Mouse (Mus musculus): ENCODE data around the gene Qtrt2.
A peak's percentile ranks its signal among the peaks of the same experiment; 100 is the strongest.

Qtrt2 gene

DNA sequence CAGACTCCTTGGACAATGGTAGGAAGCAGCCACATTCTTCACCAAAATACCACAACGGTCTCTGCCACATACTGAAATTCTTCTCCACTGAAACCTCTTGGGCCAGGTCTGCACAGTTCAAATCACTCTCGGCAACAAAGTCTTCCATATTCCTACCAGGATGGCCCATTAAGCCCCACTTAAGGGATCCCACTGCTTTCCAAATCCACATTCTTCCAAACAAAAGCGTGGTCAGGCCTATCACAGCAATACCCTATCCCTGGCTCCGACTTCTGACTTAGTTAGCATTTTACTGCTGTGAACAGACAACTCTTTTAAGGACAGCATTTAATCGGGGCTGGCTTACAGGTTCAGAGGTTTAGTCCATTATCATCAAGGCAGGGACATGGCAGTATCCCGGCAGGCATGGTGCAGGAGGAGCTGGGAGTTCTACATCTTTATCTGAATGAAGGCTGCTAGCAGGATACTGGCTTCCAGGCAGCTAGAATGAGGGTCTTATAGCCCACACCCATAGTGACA lies at the start of gene Qtrt2:
Gene Qtrt2, minus strand, starts transcription at position 469 of the 519 bp plus-strand sequence.
- DNase-seq (ENCODE audit: low spot score): no peak

DNA sequence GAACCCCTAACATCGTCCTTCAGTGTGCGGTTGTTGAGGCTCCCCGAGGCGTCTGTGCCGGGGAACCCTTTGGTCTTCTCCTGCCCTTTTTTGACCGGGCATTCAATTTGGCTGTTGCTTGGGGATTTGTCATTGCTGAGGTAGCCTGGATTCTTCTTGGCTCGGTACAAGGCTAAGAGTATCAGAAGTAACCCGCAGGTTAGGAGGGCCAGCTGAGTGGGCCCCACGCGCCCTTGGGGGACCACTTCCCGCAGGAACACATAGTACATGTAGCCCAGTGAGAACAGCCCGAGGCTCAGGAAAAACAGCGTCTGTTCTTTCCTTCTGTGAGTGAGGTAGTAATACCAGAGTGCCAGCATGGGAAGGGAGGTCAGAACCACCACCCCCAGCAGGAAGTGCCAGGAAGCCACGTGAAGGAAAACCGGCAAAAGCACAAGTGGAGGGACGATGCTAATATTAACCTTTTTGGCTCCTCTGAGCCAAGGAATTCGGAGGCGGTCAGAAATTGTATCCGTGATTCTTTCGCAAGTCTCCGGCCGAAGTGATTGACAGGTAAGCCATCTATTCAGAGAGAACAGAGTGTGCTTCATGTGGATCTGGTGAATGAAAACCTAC lies 47.1 kb upstream of the Qtrt2 start:
- no peak for DNase-seq (ENCODE audit: low spot score)

DNA sequence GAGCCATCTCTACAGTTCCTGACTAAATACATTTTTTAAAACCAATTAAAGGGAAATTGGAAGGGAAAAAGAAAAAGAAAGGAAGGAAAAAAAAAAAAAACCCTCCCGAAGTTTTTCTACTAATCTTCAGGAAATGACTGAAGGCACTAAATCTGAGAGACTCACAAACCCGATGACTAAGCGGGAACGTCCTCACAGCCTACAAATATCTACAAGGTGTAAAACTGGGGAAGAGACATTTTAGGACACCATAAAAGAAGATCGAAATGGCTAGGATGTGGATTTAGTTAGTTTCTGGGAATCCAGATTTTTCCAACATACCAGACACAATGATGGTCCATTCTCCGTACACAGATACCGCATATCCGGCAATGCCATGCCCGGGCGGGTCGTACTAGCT lies 46.5 kb upstream of the Qtrt2 start:
- no peak for DNase-seq (ENCODE audit: low spot score)

DNA sequence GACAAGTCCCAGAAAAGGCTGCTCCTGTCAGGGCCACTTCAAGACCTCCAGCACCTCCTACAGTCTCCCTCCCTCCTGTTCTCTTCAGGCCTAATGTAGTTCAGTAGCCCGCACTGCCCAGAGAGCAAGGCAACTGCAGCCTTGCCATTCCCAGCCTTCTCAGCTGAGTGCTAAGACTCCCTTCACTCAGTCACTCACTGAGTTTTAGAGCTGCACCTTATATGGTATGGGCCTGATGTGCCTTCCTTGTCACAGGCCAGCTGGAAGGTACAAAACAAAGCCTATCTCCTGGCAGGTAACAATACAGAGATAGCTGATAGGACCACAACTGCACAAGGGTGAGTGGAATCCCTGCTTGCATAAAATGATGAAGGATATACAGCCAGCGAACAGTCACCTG lies 45.8 kb upstream of the Qtrt2 start:
- DNase-seq (ENCODE audit: low spot score): no peak

DNA sequence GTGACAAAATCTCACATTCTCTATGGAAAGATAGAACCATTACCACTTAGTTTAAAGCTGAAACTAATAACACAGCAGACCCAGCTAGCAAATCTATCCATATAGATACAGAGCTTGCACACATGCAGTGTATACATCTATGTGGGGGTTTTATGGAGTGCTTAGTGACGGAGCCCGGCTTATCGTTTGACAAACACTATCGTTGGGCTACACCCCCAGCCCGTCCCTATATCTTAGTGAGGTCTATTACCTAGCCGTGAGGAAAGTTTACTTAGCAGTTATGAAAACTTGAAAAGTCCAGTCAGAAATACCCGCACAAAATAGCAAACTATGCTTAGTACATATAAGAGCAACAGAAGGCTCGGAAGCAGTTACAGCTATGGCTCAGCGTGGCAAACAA lies 45.1 kb upstream of the Qtrt2 start:
- DNase-seq (ENCODE audit: low spot score): no peak

DNA sequence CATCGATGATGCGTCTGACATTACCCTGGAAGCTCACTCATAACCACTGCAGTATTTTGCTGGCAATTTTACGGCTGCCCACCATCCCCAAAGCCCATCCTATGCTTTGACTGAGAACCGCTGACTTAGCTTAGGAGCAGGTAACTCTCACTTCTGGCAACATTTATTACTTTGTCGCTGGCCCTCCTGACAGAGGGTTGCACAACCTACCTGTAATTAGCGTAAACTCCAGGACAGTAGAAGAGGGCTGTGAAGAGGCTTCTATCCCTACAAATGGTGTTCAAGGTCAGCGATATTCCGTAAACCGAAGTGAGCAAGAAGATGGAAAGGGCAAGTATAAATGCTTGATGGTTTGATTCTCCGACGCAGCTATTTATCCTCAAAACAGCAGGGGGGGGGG lies 44.6 kb upstream of the Qtrt2 start:
- DNase-seq (ENCODE audit: low spot score): no peak

DNA sequence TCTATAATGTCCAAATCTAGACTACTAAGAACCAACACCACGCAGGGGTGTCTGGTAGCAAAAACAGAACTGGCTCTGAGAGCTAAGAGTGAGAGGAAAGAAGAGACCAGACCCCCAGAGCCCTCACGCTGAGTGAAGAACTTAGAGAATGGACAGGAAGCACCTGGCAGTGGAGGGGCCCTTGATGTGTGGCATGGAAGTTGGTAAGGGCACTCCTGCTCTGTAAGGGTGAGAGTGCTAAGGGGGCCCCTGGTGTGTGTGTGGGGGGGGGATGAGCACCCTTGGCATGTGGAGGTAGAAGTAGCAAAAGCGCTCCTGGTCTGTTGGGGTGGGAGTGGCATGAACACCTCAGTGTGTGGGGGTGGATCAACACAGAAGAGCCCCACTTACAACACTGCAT lies 43.8 kb upstream of the Qtrt2 start:
- DNase-seq (ENCODE audit: low spot score): no peak

DNA sequence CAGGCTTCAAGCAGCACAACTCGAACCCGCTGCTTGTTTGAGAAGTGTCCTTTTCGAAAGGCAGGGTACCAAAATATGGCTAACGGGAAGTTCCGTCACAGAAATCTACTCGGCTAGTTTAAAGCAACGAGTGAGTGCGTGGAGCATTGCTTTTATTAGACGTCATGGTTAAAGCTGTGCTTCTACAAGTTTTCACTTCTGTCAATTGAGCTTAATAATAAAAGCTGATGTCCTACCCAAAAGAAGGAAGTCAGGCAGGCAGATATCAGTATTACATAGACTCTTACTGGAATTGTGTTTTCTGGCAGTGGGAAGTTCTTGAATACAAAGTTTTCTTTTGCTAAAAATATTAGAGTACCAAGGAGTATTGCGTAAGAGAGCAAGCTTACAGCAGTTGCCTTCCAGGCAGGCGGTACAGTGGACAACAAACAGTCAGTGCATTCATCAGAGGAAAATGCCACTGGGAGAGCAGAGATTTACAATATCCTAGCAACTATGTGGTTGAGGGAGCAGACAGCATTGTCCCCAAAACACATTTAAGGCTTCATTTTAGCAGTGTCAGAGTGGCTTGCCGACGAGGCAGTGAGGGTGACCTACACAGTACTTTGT lies 39.3 kb upstream of the Qtrt2 start:
- DNase-seq (ENCODE audit: low spot score): peak; percentile 60

DNA sequence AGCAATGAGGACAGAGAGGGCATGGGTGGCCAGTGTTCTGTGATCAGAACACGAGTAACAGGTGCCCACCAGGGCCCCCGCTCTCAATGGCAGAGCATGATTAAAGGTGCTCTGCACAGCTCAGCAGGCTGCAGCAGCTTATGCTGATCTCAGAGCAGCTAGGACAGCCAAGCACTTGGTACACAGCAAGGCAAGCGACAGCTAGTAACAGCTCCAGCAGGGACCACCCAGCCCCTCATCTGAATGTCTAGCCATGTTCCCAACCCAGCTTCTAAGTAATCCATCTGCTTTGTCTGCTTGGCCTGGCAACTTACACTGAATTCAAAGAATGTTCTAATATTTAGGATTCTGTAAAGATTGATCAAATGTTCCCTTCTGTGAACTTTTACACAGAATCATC lies 37.2 kb upstream of the Qtrt2 start:
- DNase-seq (ENCODE audit: low spot score): no peak

DNA sequence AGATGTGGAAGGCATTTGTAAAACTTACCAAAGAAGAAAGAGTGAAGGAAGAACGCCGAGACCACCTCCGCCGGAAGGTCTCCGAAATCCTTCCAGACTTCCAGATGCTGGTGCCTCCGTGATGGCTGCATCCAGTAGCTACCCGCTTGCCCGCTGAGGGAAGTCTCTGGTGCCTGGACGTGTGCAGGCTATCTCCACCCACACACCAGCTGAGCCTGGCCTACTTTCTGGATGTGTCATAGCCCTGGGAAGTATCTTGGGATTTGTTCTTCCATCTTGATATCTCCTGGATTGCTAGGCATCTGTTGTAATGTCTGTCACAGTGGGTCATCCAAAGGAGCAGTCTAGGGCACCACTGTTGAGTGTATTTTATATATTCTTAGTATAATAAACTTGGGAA lies 36.7 kb upstream of the Qtrt2 start:
- no peak for DNase-seq (ENCODE audit: low spot score)

DNA sequence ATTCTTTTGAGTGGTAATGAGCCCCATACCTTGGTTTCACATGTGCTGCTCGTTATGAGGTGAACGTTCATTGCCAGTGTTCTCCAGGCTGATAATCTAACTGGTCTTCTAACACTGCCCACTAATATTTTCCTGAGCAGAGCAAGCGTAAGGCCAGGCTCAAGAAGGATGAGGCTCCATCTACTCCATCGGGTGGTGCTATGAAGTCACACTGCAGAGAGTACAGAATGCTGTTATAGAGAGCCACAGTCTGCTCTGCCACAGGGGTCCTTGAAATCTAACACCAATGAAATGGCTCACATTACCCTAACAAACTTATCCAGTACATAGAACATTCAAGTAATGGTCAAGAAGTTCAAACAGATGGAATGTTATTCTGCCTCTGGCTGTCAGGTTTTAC lies 31.4 kb upstream of the Qtrt2 start:
- DNase-seq (ENCODE audit: low spot score): no peak

DNA sequence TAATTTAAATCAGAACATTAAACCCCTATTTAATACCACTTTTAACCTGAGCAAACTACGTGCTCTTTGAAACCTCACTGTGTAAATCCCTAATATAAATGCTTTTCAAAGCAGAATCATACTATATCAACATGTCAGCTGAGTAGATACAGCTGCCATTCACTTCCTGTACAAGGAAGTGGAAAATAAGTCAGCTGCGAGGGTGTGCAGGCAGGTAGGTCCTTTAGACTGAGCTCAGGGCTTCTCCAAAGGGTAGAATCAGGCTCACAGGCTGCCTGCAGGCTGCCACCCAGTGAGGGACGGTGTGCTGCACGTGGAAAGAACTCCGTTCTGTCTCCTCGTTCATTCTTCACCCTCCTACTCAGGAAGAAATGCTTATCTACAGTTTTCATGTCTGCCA lies 28.3 kb upstream of the Qtrt2 start:
- DNase-seq (ENCODE audit: low spot score): no peak

DNA sequence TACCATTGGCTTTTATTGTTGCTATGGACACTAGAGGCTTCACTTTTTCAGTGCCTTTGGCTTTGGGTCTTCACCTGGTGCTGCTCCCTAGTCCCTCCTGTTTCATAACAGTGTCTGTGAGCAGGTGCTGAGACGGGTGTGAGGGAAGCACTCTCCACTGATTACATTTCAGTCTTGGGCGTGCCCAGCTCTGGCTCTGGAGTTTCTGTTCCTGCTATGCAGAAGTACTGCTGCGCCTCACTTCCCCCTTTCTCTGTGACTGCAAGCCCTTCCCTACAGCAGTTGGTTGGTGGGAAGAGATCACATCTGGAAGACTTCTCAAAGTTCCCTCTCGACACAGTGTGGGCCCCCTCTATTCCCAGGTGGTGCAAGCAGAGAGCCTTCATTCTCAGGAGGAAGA lies 25.0 kb upstream of the Qtrt2 start:
- no peak for DNase-seq (ENCODE audit: low spot score)

DNA sequence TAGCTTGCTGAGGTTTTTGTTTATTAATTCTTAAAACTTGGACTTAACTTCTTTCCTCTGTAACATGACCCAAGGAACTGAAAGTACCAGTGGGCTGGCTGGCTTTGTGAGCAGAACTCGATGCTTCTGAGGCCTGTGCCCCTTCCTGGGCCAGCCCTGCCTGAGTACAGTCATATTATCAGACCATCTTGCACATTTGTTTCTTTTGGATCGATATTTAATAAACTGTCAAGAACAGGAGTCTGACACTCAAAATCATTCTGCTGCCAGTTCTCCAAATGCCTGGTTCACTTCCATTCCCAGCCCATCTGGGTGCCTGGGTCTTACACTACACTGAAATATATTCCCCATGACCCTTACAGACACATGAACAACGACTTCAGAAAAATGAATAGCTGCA lies 19.3 kb upstream of the Qtrt2 start:
- DNase-seq (ENCODE audit: low spot score): peak; percentile 4

DNA sequence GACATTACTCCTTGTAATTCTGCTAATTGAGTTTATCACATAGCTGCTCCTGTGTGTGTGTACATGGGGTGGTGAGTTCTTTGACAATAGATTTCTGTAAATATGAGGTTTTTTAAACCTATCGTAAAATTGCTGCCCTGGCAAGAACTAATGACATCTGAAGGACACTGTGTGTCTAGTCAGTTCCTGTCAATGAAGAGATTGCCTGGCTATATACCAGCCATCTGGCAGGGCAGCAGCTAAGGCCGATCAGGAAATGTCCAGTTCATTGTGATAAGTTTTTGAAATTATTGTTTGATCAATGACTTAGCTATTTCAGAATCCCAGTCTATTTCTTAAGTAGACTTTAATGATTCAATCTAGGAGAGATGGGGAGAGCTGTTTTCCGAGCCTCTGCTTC lies 18.7 kb upstream of the Qtrt2 start:
- DNase-seq (ENCODE audit: low spot score): no peak

DNA sequence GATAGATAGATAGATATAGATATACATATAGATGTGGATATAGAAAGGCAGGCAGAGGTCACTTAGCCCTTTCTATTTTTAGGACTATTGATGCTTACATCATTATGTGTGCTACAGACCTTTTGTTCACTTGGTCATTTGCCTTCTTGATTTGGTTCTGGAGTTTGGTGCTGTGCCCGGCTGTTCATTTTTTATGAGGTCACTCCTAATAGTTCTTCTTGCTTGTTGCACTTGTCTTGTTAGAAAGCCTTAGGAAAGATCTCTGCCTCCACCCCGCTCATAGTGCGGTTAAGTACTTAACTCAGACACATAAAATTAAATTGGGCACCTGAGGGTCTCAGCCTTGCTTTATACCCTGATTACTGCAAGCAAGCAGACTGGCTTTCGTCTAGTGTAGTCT lies 14.2 kb upstream of the Qtrt2 start:
- peak; percentile 63 for DNase-seq (ENCODE audit: low spot score)

DNA sequence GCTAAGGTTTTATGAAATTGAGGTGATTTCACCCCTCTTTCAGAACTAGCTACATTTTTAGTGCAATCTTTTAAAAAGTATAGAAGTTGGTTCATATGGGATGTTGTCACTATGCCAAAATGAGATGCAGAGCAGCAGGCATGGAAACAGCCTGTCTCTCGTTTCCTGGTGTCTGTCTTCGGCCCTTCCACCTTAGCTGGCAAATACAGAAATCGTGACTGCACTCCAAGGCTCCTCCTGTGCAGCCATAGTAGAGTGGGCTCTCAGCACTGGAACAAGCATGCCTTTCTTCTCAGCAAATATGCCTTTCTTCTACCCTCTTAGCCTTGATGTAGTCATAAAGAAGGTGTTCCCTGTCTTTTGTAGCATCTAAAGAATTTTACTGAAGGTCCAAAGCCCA lies 9.3 kb upstream of the Qtrt2 start:
- DNase-seq (ENCODE audit: low spot score): no peak

DNA sequence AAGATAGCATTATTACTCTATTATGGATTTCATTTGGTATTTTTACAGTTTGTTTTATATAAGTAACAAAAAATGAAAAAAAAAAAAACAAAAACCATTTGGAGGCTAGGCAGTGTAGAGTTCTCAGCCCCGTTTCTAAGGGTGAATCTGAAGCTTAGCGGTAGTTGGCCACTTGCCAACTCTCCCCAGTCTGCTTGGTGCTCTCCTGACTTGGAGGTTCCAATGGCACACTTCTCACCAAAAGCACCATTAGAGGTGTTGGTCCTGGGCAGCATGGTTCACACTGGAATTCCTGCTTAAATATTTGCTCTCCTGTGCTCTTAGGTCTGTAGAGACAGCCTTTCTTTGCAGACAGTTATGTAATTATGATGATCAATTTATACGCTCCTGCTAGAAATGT lies 8.8 kb upstream of the Qtrt2 start:
- DNase-seq (ENCODE audit: low spot score): no peak

DNA sequence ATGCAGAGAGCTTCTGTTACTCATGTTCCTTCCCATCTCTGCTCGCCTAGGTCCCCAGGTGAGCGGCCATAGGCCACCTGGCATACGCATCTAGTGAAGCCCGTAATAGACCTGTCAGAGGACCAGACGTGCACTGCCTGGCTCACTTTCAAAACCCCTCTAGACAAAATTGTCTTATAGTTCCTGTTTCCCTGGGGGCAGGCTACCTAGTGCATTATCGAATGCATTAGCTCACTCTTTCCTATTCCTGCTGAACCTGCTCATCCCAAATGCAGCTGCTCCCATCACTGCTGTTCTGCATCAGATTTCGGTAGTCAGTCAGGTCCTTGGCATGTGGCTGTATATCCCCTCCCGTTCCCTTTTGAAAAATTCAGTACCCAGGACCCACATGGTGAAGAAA lies 8.2 kb upstream of the Qtrt2 start:
- no peak for DNase-seq (ENCODE audit: low spot score)

DNA sequence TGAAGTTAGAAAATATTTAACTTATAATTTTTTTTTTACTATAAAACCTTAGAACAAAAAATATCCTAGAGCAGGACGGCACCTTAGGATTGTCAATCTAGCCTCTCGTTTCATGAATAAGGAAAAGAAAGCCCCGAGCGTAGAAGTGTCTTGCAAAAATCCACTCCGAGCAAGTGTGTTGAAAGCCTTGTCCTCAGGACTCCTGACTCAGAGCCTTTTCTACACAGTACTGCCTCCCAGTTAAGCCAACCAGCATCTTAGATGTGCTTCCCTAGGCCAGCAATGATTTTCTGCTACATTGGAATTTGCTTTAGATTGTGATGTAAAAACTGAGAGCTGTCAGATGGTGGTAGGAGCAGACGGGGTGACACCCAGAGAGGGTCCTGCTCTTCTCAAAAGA lies 6.4 kb upstream of the Qtrt2 start:
- DNase-seq (ENCODE audit: low spot score): no peak

DNA sequence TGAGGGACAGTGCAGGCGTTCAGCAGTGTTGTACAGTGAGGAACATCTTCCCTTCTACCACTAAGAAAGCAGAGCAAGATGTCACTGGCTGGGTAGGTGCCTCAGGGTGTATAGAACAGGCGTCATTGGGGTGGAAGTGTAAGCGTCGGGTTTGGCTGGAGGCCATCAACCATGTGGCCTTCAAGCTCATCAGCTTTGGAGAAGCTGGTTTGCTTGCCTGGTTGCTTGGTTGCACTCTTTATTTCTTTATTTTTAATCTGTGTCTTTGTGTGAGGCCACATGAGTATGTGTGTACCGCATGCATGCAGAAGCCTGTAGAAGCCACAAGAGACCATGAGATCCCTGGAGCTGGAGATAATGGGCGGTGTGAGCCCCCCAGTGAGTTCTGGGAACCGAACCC lies 5.7 kb upstream of the Qtrt2 start:
- DNase-seq (ENCODE audit: low spot score): no peak

DNA sequence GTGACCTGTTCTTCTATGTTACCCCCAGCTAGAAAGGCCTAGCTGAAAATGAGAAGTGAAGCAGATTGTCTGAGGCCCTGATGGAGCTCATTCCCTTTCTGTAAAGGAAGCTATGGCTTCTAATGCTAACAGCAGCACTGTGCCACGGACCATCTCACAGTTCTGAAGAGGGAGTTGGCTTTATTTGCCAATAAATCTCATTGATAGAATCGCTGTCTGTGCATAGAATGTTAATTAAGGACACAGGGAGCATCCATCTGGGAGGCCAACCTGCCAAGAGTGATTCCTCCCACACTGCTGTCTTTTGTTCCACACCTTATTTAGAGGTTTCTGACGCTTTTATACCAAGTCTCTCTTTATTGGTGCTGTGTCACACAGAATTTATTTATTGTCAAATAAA lies 4.9 kb upstream of the Qtrt2 start:
- no peak for DNase-seq (ENCODE audit: low spot score)

DNA sequence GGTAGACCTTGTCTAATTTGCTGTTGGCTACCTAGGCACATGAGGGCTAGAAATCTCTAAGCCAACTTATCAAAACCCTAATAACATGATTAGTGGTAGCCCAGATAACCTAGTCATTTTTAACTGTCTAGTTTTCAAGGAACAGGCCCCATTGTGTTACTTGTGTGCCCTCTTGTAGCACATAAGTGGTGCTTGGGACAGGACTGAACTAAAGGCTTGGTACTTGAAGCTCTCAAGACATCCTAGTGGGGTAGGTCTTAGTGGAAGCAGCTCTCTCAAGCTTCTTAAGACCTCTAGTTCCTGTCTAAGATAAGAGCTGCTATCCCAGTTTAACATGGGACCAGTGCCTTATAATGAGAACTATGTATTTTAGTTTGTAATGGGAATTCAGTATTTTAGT lies 4.0 kb upstream of the Qtrt2 start:
- no peak for DNase-seq (ENCODE audit: low spot score)

DNA sequence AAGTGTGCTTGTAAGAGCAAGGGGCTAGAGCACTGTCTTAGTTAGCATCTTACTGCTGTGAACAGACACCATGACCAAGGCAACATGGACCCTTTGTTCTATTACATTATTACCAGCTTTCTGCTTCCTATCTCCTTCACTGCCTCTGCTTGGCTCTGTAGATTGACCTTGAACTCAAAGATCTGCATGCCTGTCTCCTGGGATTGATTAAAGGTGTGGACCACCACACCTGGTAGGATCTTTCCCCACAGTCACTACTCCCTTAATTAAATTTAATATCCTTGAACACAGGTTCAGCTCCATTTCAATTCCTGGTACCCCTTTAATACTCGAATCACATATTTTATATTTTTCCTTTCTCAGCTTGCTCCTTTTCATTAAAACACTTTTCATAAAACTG lies 763 bp downstream of the Qtrt2 start:
- DNase-seq (ENCODE audit: low spot score): no peak

Data from adipocyte (in vitro differentiated cells).